Mouse (Mus musculus) urinary bladder, postnatal 25 days (tissue): ENCODE data around the gene Stx8.

Source experiments
- DNase-seq: peaks from one replicate; pipeline ENCODE4 v3.0.0; 2022; ENCODE audit warnings: low spot score

The Stx8 gene

GRCm38 (mm10) chr11:68200500-68200899, 234.5 kb downstream of the Stx8 start:
- DNase-seq = no peak

- DNase-seq = no peak
Observed at GRCm38 (mm10) chr11:68201063-68201462, 235.1 kb downstream of the Stx8 start.

- DNase-seq = no peak
Observed at GRCm38 (mm10) chr11:68201811-68202459, 235.9 kb downstream of the Stx8 start.

- DNase-seq = no peak
Observed at GRCm38 (mm10) chr11:68202561-68202960, 236.6 kb downstream of the Stx8 start.

DNA sequence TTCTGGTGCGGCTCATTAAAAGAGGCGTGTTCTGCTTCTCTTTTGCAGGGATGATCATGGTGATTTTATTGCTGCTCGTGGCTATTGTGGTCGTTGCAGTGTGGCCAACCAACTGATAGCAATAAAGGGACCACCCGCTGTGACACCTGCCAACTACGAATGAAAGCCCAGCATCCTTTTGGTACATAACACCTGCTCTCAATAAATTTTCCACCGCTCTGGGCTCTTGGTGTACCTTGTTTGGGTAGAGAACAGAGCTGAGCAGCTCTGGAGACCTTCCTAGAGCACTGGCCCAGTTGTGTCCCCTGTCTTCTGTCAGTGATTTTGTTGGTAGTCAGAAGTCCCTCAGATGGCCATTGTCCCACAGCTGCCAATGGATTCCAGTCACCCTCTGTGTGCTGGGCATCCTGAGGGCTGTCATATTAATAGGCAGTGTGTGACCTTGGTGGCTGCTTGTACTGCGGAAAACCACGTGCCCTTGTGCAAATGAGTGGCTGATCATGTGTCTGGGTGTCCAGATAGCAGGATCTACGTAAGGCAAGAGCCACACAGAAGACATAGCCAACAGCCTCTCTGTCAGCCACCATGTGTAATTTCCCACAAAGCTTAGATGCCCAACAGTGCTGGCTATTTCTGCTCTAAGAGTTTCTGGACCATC, 237.8 kb downstream of the Stx8 start:
- DNase-seq = no peak

DNA sequence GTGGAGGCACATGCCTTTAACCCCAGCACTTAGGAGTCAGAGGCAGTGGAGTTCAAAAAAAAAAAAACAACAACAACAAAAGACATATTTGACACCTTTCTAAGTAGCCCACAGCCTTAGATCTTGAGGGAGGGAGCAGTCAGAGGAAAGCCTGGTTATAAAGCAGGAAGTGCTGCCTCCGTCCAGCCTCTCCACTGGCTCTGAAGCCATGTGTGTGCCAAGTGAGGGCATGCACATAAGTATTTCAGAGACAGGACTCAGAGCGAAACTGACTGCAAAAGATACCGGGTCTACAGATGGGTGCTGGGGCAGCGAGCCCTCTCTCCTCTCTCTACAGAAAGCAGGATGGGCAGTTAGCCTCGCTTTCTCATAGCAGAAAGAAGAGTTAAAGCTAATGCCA, 238.4 kb downstream of the Stx8 start:
- DNase-seq = no peak

GRCm38 (mm10) chr11:68205572-68206229, 239.7 kb downstream of the Stx8 start:
- no peak for DNase-seq

- DNase-seq = no peak
Observed at GRCm38 (mm10) chr11:68208023-68208422, 242.0 kb downstream of the Stx8 start.

DNA sequence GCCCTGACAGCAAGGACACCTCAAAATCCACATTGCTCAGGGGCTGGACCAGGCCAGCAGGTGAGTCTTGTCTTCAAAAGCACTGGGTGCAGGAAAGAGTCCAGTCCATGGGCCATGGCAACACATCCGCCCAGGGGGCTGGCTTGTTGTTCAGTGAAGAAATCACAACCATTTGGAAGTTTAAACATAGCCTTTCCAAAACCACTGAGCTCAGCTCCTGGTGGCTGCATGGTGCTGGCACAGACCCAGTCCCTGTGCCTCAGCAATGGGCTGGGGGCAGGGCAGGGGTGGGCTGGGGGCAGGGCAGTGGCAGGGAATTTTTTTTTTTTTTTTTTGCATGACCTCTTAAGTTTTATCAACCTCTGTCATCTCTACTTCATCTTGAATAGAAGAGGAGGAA, 242.6 kb downstream of the Stx8 start:
- DNase-seq = no peak

- DNase-seq = no peak
Observed at GRCm38 (mm10) chr11:68209506-68209905, 243.5 kb downstream of the Stx8 start.

DNA sequence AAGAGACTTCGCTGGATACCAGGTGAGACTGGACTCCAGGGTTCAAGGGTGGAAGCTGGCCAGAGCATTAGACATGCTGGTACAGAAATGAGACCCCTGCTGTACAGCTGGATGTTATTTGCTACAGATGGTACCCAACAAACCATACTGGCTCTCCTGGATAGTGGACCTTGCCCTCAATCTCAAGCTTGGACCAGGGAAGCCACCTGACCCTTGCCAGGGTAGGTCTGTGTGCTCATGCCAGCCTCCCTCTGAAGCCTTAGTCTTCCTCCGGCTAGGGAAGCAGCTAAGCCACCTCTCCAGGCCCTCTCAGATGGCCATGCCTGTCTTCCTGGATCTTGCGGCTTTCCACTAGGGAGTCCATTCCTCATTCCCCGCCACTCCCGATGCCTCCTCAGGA, 244.7 kb downstream of the Stx8 start:
- no peak for DNase-seq

GRCm38 (mm10) chr11:68211924-68212578, 246.1 kb downstream of the Stx8 start:
- peak; percentile 45 for DNase-seq

DNA sequence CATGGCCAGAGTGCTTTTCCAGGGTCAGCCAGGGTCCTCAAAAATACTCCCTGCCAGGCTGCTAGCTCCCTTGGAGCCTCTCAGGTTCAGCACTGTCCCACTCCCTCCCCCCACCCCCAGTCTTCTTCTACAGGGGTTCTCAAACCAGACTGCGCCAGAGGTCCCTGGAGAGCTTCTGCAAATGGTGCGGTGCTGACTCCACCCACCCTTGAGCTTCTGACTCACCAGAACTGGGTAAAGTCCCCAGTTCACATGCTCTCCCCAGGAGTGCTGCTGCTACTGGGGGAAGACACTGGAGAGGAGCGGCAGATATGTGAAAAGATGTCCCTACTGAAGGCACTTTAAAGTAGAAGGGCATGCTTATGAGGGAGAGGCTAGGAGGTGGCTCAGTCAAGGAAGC, 247.9 kb downstream of the Stx8 start:
- no peak for DNase-seq

GRCm38 (mm10) chr11:68214496-68215205, 248.7 kb downstream of the Stx8 start:
- no peak for DNase-seq

- DNase-seq = no peak
Observed at GRCm38 (mm10) chr11:68215206-68215912, 249.4 kb downstream of the Stx8 start.

GRCm38 (mm10) chr11:68216041-68216440, 250.0 kb downstream of the Stx8 start:
- no peak for DNase-seq

GRCm38 (mm10) chr11:68220733-68221132, 254.7 kb downstream of the Stx8 start:
- no peak for DNase-seq

DNA sequence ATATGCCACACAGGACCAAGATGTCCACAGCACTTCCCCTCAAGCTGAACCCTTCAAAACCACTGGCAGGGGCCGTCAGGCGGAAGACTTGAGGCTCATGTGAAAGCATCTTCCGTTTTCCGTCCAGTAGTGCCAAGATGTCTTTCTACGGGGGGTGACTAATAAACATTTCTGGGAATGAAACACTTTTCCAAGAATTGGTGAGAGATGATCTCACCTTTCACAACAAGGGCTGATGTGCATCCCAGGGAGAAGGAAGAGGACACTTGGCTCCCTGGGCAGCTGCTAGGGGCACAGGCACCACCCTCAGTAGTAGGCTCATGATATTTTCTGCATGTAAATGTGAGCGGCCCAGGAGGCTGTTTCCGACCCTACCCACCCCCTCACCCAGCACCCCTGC, 256.2 kb downstream of the Stx8 start:
- no peak for DNase-seq

- no peak for DNase-seq
Observed at GRCm38 (mm10) chr11:68223143-68223542, 257.1 kb downstream of the Stx8 start.

- DNase-seq = no peak
Observed at GRCm38 (mm10) chr11:68226654-68227057, 260.7 kb downstream of the Stx8 start.

DNA sequence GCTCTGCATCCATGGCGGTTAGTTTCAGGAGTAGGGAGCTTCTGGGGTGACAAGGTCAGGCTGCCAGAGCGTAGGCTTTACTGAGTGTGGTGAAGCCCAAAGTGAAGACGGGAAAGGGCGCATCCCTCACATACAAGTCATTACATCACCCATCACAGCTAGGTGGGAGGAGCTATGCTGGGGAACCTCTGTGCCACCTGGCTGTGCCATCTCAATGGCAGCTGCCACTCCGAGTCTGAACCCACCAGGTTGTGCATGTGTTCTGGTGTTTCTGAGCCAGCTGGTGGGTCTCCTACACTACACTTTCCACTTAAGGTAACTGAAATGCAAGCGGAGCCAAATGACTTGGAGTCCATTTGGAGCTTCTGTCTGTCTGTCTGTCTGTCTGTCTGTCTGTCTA, 261.8 kb downstream of the Stx8 start:
- no peak for DNase-seq
